Mouse (Mus musculus): ENCODE data around the gene Gm3138.
"Not testable (repeated sequence)": the region's sequence is repeated elsewhere in the genome, so short reads cannot be mapped to it uniquely, and the experiment has no call there.

The Gm3138 gene

GRCm38 (mm10) chr14:4249331-4249730 is at the start of gene Gm3138:
TSS of gene Gm3138 (plus strand) at chr14:4249631.
- not testable (repeated sequence) for DNase-seq (ENCODE audit: low spot score in 2 of 2)

- not testable (repeated sequence) for DNase-seq (ENCODE audit: low spot score in 2 of 2)
Measured at GRCm38 (mm10) chr14:4269238-4269950, 20.0 kb downstream of the Gm3138 start.

GRCm38 (mm10) chr14:4279828-4280227 is 30.4 kb downstream of the Gm3138 start:
- DNase-seq (ENCODE audit: low spot score in 2 of 2) = not testable (repeated sequence)

All from frontal cortex, postnatal 36 days (tissue).